Mouse (Mus musculus) c-Kit-positive CD71-positive TER-119-negative erythroid progenitor cells, embryonic 14.5 days (primary cell): ENCODE results near the gene Tmem80.

Source experiments
- DNase-seq: peaks from one replicate; pipeline ENCODE4 v3.0.0-alpha.2; 2013; ENCODE audit warnings: low read depth

The Tmem80 gene

DNA sequence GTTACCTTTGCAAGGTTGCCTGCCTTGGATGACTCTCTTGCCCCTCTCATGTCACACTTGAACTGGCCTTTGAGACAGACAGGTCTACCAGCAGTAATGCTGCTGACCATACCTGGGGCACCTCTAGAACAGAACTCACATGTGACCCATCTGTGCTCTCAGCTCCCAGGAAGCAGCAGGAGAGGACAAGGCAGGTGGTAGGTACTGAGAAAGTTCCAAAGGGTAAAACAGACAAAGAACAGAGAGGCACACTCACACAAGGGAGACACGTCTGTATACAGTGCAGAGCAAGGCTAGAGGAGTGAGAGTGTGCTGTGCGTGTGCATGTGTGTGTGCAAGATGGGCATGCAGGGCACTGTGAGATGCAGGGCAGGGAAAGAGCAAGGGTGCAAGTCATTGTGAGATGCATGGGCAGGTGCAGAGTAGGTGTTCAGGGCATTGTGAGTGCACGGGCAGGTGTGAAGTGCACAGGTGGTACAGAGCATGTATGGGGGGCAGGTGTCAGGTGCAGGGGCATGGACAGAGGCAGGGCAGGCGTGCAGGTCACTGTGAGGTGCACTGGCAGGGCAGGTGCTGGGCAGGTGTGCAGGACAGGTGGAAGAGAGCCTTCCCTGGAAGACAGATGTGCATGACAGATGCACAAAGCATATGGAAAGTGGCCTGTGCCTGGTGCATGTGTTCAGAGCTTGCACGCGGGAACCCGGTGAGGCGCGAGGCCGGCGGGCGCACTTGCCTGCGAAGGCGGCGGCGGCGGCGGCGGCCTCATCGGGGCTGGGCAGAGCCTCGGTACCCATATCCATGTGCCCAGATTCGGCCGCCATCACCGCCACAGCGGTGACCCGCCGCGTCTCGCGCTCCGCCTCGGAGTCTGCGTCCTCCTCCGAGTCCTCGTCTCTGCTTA lies 743 bp upstream of the Tmem80 start:
- DNase-seq: no peak

DNA sequence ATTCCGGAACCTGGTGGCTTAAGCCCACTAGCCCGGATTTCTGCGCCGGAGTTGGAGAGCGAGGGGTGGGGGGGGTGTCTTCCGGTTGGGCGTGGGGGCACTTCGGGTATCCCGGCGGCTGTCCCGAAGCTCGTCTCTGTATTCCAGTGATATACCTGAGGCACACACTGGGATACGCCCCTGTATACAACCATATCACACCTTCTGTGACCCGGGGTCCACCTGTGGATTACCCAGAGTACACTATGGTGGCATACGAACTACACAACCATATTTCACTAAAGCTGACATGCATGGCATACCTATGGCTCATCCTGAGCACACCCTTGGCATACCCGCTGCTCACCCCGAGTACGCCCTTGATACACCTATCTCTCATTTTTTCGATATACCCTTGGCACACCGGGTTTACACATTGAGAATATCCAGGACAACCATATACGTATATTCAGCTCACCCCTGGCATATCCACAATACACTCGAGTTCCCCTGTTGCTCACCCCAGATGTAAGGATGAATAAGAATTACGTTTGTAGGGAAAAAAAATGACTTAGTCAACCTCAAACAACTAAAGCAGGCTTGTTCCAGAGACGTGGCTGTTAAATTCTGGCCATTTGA lies 943 bp downstream of the Tmem80 start:
- DNase-seq: peak; percentile 17

DNA sequence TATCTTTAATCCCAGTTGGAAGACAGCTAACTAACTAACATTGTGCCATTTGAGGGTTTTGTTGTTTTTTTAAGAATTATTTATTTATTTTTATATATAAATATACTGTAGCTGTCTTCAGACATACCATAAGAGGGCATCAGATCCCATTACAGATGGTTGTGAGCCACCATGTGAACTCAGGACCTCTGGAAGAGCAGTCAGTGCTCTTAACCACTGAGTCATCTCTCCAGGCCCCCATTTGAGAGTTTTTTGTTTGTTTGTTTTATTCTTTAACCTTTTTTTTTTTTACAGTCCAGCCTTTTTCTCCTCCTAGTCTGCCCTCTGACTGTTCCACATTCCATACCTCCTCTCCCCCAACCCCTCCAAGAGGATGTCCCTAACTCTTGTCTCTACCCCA lies 3.2 kb downstream of the Tmem80 start:
- DNase-seq: no peak

DNA sequence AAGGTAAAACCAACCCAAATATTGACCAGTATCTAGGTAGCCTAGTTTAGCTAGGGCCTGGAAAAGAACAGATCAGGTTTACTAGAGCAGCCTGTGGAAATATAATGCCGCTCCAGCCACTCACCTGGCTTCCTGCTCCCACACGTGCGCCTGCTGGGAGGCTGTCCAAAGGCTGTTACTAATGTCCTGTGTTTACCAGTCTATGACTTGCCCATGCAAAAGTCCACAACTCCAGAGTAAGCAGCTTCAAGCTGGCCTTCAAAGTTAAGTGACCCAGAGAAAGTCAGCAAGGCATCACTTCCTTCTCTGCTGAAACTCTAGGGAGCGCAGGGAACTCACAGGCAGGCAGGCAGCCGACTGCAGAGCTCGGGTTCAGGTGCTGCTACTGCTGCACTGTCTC lies 4.5 kb downstream of the Tmem80 start:
- DNase-seq: no peak

DNA sequence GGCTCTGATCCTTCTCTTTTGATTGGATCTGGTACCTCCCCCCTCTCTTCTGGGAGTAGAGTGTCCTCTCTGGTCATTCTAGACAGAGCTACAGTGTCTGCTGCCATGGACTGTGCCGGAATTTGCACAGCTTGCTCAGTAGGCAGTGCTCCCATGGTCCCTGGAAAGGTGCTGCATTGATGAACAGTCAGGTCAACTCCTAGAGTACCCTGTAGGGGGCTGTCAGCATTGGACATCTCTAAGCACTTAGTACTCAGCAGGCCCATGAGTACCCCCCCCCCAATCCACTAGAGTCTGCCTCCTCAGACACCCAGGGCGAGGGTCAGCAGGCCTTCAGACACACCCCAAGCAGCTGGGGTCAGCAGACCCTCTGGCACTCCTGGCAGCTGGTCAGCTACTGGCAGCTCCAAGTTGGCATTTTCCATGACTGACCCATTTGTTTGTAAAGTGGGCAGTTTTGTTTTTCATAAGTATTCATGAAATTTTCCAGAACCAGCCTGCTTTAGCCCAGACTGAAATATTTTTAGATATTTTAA lies 7.6 kb downstream of the Tmem80 start:
- DNase-seq: no peak

DNA sequence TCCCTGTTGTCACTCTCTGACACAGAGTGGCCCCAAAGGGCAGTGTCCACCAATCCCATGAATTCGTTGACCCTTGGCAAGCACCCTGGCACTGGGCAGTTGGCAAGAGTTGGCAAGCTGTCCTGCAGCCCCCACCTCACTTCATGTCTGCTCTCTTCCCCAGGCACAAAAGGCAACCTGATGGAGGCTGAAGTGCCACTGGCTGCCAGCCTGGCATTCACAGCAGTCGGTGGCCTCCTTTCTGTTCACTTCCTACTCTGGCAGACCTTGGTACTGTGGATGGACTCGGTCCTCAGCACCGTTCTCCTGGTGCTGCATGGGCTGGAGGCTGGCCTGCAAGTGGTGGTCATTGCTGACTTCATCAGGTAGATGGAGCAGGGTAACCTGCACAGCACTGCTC lies 8.1 kb downstream of the Tmem80 start:
- DNase-seq: no peak

DNA sequence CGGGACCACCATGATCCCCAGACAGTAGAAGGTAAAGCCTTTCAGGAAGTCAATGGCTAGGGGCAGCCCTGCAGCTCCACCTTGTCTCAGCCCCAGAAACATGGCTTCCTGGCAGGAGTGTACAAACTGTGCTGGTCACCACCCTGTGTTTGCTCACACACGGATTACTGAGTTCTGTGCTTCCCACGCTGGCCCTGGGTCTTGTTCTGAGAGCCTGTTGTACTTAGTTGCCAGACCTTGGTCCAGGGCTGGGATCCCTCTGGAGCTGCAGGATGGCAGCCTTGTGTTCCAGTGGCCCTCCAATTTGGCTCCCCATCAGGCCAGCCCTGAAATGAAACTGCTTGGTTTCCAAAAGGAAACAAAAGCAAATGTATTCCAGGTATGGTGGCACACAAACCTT lies 8.8 kb downstream of the Tmem80 start:
- no peak for DNase-seq

DNA sequence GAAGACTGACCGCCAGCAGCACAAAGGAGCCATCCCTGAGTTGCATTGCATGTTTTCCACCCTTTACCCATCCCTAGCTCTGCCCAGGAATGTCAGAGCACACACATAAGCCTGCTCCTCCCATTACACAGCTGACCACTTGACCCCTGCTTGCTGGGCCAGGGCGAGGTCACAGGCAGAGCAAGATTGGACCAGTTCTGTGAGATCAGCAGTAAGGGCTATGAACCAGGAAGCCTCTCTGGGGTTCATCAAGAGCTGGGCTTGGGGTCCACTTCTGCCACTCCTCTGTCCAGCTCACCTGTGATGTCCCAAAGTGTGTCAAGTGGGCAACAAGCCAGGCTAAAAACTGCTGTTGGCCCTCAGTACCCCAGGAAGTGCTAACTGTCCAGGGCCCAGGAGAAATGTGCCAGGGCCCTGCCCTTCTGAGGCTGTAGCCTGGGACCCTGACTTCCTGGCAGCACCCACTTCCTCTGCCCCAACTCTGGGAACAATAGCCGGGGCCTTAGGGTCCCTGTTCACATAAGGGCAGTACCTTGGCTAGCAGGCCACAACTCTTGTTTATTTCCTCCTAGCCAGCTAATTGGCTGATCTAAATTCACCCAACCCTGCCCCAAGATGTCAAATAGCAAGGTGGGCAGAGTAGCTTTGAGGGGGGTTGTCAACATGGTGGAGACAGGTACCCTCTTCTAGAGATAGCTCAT lies 10.3 kb downstream of the Tmem80 start:
- DNase-seq: no peak

DNA sequence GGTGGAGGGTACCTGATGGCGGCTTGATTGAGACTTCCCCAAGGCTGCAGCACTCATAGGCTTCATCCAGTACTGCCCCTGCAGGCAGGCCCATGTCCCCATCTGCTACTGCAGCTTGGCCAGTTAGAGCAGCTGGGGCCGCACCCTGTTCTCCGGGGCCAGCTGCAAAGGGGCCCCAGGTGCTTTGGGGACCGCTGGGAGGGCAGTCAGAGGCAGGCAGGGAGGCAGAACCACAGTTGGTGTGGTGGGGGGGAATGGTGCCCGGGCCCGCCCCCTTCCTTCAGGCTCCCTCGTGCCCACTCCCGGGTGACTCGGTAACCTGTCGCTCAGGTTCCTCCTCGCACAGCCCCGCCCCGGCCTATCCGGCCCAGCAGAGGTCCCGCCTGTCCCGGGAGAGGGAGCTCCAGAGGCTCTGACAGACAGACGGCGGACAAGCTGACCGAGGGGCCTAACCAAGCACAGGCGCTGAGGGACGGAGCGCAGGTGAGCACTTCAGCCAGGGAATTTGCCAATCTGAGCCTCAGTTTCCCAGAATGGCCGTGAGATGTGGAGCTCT lies 11.1 kb downstream of the Tmem80 start, which contains the start of gene Eps8l2:
TSS of gene Eps8l2 (plus strand) at position 305 of the 556 bp plus-strand sequence.
- DNase-seq: peak; percentile 28

DNA sequence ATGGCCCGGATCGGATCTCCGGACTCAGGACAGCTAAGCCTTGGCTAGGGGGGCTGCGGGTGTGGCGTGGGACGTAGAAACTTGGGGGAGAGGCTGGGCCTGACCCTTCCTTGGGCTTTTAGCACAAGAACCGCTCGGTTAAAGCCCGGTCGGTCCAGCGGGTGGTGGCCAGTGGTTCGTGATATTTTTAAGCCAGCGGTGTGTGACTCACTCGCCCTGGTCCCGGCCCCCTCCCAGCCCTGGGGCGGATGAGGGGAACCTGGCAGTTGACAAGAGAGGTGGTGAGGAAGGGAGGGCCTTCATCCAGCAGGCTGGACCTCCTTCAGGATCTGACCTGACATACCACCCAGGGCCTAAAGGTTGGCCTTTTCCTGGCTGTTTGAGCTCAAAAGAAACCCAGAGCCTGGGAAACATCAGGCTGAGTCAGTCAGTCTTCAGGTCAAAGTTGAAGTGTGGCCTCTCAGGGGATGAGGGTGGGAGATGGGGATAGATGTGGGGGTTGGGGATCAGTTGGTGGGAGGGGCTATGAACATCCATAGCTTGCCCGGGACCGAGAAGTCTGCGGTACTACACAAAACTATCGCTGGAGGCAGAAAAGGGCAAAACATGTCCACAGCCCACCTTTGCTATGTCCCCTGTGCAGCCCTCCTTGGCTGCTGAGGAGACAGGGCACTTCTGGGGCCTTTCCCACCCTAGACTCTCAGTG lies 11.8 kb downstream of the Tmem80 start:
- DNase-seq: no peak

DNA sequence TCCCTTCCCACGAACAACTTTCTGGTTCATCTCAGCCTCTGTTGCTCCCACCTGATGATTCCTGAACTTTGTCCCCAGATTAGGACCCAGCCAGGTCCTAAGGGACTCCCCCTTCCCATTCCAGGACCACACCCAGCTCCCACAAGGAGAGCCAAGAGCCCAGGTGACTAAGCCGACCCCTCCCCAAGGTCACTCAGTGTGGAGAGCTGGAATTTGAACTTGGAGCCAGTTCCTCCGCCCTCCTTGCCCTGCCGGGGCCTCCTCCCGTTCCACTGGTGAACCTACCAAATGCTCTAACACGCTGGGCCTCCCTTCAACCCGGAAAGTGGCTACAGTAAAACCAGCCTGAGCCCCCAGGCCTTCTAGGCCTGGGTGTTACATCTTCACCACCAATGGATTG lies 12.5 kb downstream of the Tmem80 start:
- DNase-seq: no peak

DNA sequence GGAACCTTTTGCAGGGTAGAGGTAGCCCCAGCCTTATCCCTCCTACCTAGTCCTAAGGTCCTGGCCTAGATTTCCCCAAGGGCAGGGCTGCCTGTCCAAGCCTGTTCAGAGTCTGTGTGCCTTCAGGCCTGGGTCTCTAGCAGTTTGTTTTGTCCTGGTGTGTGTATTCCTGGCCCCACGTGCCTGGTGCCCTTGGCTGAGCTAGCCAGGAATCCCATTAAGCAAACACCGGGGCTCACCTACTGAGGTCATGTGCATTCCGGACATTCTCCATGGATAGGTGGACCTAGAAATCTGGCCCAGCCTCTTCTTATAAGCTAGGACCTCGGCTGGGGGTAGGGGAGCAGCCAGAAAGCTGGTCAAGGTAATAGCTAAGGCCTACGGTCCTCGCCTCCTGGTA lies 12.9 kb downstream of the Tmem80 start:
- no peak for DNase-seq

DNA sequence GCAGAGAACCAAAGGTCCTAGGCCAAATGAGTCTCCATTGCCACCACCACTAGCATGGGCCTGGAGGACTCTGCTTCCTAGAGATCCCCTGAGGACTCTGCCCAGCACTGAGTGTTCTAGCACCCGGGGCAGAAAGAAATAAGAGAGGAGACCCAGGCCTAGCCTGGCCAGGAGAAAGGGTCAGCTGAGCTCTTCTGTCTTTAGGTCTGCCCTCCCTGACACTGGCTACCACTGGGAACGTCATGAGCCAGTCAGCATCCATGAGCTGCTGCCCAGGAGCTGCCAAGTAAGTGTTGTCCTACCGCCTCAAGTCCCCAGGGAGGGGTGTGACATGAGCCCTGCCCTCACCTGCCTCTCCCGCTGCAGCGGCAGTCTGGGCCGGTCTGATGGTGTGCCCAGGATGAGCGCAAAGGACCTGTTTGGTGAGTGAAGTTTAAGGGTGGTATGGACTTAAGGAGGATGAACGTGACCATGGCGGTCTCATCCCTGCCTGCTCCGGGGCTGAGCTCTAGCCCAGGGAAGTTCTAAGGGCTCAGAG lies 14.2 kb downstream of the Tmem80 start:
- DNase-seq: no peak

DNA sequence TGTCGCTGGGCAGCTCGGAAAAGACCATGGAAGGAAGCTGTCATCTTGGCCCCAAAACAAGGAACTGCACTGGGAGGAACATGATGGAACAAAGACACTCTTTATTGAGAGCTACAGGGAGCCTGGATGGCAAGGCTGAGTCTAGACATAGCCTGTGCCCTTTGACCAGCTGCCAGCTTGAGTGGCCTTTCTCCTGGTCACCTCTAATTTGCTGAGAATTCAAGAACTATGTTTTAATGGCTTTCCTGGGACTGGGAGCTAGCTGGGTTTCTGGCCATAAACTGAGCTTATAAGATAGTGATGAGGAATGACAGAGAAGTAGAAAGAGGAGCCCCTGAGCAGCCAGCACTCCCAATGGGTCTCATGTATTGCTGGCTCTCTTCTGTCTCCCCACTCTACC lies 15.7 kb downstream of the Tmem80 start:
- no peak for DNase-seq

DNA sequence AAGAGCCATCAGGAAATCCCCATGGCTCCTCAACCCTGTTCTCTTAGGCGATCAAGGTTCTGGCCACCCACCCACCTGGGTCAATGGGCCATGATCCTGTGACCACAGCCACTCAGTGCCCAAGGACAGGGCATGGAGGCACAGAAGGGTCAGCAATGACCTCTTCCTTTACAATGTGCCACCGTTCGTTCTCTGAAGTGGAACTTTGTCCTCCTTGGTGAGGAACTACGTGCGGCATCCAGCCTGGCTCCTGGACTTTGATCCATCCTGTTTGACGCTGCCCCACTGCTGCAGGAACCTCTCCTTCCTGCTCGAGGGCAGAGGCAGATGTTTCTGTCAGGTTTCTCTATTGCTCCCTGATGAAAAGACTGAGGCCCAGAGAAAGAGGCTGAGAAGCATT lies 16.2 kb downstream of the Tmem80 start:
- DNase-seq: no peak

DNA sequence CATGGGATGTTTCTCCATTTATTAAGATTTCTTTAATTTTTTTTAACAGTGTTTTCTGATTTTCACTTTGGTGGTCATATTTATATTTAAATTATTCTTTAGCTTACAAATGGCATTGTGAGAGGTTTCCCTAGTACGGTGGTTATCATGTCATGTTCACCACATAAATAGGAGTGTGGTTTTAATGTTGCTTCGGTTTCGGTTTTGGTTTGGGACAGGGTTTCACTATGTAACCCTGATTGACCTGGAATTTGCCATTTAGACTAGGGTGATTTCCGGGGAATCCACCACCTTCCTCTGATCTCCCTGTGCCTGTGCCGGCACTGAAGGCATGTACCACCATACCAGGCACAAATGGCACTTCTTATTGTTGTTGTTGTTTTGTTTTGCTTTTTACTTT lies 17.2 kb downstream of the Tmem80 start:
- no peak for DNase-seq

DNA sequence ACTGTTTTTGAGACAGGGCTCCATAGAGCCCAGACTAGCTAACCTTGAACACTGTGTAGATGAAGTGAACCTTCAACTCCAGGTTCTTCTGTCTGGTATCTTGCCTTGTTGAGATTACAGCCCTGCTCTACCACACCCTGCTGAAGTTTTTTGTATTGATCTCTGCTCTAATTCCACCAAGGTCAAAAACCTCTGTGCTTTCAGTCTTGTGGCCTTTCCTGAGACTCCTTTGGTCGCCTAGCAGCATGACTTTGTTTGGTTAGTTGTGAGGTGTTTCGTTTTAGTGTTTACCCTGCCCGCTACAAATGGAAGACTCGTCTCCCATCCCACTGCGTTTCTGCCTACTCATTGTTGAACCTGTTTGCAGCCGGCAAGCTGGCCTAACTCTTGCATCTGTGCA lies 23.5 kb downstream of the Tmem80 start:
- no peak for DNase-seq

DNA sequence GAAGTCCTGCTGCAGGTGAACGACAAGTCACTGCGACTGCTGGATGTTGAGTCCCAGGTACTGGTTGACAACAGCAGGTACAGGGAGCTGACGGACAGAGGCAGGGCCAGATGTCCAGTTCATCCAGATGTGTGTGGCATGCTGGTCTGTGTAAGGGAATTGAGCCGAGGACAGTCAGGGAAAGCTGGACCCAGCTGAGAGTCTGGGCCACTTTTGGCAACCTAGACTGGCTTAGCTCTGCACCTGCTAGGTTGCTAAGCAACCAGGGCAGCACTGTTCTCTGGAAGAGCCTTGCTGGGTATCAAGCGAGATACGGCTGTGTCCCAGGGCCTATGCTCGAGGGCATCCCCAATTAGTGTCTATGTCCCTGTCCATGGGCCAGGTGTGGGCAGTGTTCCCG lies 27.5 kb downstream of the Tmem80 start:
- DNase-seq: no peak

DNA sequence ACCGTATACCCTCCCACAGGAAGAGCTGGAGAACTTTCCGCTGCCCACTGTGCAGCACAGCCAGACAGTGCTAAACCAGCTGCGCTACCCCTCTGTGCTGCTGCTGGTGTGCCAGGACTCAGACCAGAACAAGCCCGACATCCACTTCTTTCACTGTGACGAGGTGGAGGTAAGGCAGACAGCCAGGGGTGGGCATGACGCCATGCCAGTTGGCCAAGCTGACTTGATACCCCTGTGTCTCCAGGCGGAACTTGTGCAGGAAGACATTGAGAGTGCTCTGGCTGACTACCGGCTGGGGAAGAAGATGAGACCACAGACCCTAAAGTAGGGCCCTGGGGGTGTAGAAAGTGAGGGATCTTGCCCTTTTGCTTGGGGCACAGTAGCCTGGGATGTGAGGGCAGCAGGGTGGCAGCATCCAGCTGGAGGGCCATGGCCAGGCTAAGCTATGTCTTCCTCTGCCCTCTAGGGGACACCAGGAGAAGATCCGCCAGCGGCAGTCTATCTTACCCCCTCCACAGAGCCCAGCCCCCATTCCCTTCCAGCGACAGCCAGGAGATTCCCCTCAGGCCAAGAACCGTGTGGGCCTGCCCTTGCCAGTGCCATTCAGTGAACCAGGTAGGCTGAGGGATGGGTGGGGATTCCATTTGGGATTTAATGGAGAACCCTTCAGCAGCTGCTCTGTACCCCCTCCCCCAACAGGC lies 28.2 kb downstream of the Tmem80 start:
- no peak for DNase-seq

DNA sequence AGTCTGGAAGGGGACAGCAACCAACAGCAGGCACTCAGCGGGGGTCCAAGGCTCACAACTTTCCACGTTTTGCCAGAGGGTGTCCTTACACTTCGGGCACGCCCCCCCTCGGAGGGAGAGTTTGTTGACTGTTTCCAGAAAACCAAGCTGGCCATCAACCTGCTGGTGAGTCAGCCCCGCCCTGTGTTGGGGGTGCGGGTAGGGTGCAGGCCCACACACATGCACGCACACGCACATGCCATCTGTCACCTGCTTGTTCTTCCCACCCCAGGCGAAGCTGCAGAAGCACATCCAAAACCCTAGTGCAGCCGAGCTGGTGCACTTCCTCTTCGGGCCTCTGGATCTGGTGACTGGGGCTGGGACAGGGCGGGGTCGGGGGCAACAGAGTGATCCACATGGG lies 29.4 kb downstream of the Tmem80 start:
- DNase-seq: no peak

DNA sequence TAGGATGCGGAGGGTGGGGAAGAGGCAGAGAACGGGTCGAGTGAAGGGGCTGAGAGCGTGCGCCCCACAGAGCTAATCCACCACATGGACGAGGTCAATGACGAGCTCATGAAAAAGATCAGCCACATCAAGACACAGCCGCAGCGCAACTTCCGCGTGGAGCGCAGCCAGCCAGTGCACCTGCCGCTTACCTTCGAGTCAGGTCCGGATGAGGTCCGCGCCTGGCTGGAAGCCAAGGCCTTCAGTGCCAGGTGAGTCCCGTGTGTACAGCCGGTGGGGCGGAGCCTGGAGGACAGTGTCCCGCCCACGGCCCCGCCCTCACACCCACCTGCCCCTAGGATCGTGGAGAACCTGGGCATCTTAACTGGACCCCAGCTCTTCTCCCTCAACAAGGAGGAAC lies 34.0 kb downstream of the Tmem80 start:
- no peak for DNase-seq
